Mouse (Mus musculus): ENCODE measurements around the gene Cdkn1a. TPM values are rescaled to one million over a fixed set of nuclear protein-coding genes. Genes with fewer than 3 reads are reported as not detected.

Cdkn1a gene
- polyA plus RNA-seq, 1 experiment = not detected

DNA sequence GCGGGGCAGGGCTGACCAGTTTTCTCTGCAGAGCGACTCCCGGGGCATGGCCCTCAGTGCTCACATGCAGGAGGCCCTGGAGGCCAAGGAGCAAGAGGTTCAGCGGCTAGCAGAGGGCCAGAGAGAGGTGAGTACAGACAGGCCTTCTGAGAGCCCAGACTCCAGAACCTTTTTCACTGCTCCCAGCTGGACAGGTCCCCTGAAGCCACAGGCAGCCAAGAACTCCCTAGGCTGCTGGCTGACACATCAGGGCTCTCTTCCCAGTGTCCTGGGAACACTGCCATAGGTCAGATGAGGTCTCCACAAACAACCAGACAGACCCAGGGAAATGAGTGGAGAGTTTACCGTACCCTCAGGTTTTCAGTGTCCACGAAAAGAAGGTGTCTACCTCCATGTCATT, 45.5 kb downstream of the Cdkn1a start:
- H3K27ac ChIP-seq (ENCODE audit: insufficient read depth, low read depth, low read length) = no peak overlapping the region
- no peak overlapping the region for H3K4me3 ChIP-seq (ENCODE audit: insufficient read depth, low read depth, low read length)
- WGBS = 68% methylated on average over 6 of the region's 6 CpGs
- TF ChIP-seq POLR2A (IDR thresholded peaks at IDR 0.05; ENCODE audit: insufficient read depth, low read depth, low read length) (no peak), CTCF (IDR thresholded peaks at IDR 0.05; ENCODE audit: insufficient read depth, low read depth, low read length) (no peak)
- H3K4me1 ChIP-seq (ENCODE audit: control insufficient read depth, insufficient read depth, low read length) = peaks cover 22% of the 10 kb centered on the region

DNA sequence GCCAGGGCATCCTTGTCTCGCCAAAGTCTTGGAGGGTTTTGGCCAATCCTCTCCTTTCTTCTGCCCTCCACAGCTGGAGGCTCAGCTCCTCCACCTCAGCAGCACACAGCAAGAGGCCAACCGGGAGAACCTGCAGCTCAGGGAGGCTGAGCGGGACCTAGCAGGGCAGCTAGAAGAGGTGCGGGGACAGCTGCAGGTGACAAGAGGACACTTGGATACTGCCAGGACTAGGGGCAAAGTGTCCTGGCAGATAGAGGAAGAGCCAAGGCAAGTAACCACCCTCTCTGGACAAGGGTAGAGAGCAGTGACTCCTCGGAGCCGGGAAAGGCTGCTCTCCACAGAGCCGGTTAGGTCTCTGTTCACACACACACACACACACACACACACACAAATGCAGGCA, 47.1 kb downstream of the Cdkn1a start:
- no peak for TF ChIP-seq POLR2A (IDR thresholded peaks at IDR 0.05; ENCODE audit: insufficient read depth, low read depth, low read length)
- TF ChIP-seq CTCF (IDR thresholded peaks at IDR 0.05; ENCODE audit: insufficient read depth, low read depth, low read length) = no peak
- 88% methylated on average over 7 of the region's 7 CpGs for WGBS
- Histone ChIP-seq H3K4me3 (ENCODE audit: insufficient read depth, low read depth, low read length) (no peak overlapping the region), H3K27ac (ENCODE audit: insufficient read depth, low read depth, low read length) (no peak overlapping the region), H3K4me1 (ENCODE audit: control insufficient read depth, insufficient read depth, low read length) (peaks cover 25% of the 10 kb centered on the region)

DNA sequence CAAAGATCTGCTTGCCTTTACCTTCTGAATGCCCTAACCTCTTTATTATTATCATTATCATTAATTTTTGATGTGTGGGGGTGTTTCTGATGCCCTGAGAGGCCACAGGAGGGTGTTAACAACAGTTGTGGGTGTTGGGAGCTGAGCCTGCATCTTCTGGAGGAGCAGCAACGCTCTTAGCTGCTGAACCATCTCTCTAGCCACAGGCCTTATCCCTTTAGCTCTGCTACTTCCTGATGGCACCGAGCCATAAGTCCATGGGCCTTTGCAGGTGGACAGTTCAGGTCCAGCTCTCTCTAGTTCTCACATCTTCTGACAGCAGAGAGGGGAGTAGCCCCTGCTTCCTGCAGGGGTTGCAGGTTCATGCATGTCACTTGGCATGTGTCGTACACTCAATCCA, 50.8 kb downstream of the Cdkn1a start:
- H3K4me3 ChIP-seq (ENCODE audit: insufficient read depth, low read depth, low read length) = no peak overlapping the region
- 90% methylated on average over 3 of the region's 3 CpGs for WGBS
- peaks cover 27% of the 10 kb centered on the region for H3K4me1 ChIP-seq (ENCODE audit: control insufficient read depth, insufficient read depth, low read length)
- TF ChIP-seq POLR2A (IDR thresholded peaks at IDR 0.05; ENCODE audit: insufficient read depth, low read depth, low read length) (no peak), CTCF (IDR thresholded peaks at IDR 0.05; ENCODE audit: insufficient read depth, low read depth, low read length) (no peak)
- H3K27ac ChIP-seq (ENCODE audit: insufficient read depth, low read depth, low read length) = no peak overlapping the region

DNA sequence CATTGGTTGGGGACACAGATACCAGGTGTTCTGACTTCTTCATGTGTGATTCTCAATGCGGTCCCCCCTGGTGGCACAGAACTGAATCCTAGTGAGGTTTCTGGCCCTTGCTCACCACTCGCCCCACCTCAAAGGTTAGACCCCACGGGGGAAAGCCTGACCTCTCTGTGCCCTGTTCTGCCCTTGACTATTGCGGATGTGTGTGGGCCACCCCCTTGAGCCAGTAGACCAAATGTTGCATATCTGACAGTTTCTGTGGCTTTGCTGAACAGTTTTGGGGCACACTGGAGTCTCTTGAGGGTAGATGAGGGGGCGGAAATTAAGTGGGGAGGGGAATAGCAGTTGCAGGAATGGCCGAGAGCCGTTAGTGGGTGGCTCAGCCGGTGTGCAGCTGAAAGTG, 52.5 kb downstream of the Cdkn1a start:
- H3K4me3 ChIP-seq (ENCODE audit: insufficient read depth, low read depth, low read length) = no peak overlapping the region

DNA sequence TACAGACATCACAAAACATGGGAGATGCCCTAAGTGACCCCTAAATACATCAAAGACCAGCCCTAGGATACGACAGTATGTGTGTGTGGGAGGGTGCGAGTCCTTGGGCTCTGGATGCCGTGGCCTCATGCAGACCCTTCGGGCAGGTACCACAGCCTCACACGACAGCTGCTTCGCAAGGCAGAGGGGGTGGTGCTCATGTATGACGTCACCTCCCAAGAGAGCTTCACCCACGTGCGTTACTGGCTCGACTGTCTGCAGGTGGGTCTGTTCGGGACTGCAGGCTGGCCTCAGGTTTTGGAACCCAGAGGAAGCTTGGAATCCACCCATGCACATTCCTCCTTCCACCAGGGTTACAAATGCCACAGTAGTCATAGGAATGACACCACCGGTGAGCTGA, 54.3 kb downstream of the Cdkn1a start:
- Histone ChIP-seq H3K4me3 (ENCODE audit: insufficient read depth, low read depth, low read length) (no peak overlapping the region), H3K4me1 (ENCODE audit: control insufficient read depth, insufficient read depth, low read length) (peaks cover 39% of the 10 kb centered on the region), H3K27ac (ENCODE audit: insufficient read depth, low read depth, low read length) (no peak overlapping the region)
- TF ChIP-seq POLR2A (IDR thresholded peaks at IDR 0.05; ENCODE audit: insufficient read depth, low read depth, low read length) (no peak), CTCF (IDR thresholded peaks at IDR 0.05; ENCODE audit: insufficient read depth, low read depth, low read length) (no peak)
- WGBS = 81% methylated on average over 12 of the region's 12 CpGs

More for the DNA sequence above, 52.5 kb downstream of the Cdkn1a start:
- Histone ChIP-seq H3K27ac (ENCODE audit: insufficient read depth, low read depth, low read length) (no peak overlapping the region), H3K4me1 (ENCODE audit: control insufficient read depth, insufficient read depth, low read length) (peaks cover 40% of the 10 kb centered on the region)
- TF ChIP-seq CTCF (IDR thresholded peaks at IDR 0.05; ENCODE audit: insufficient read depth, low read depth, low read length) = no peak
- TF ChIP-seq POLR2A (IDR thresholded peaks at IDR 0.05; ENCODE audit: insufficient read depth, low read depth, low read length) = no peak
- WGBS = 74% methylated on average over 8 of the region's 8 CpGs

DNA sequence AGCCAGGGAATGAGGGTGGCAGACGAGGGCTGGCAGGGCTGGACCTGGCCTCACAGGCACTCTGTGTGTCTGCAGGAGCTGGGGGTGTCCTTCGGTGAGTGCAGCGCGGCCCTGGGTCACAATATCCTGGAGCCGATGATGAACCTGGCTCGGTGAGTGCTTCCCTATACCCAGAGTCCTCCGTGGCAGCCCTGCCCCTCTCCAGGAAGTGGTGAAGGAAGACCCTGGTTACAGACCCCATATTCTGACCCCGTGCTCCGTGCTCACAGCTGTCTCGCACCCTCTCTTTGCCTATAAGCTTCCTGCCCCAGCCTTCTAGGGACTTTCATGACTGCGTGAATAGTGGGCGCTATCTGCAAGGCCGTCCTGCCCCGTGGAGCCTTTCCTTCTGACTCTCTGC, 56.5 kb downstream of the Cdkn1a start:
- TF ChIP-seq POLR2A (IDR thresholded peaks at IDR 0.05; ENCODE audit: insufficient read depth, low read depth, low read length) = no peak
- TF ChIP-seq CTCF (IDR thresholded peaks at IDR 0.05; ENCODE audit: insufficient read depth, low read depth, low read length) = no peak
- WGBS = 90% methylated on average over 14 of the region's 14 CpGs
- Histone ChIP-seq H3K4me3 (ENCODE audit: insufficient read depth, low read depth, low read length) (no peak overlapping the region), H3K4me1 (ENCODE audit: control insufficient read depth, insufficient read depth, low read length) (peaks cover 36% of the 10 kb centered on the region), H3K27ac (ENCODE audit: insufficient read depth, low read depth, low read length) (no peak overlapping the region)

DNA sequence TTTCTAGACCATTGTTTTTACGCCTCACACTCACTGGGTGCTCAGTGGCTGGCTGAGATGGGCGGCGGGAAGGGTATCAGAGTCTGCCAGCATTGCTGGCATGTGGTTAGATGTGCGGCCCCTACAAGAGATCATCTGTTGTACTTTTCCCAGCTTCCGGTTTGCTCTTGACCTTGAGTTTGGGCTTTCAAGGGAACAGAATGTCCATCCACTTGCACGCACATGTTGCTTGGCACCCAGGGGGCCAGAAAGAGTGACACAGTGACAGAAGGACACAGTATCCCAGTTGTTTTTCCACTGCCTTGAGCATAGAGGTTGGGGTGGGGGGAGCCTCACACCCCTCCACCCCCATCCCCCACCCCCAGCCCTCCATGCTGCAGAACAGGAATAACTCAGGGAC, 57.0 kb downstream of the Cdkn1a start:
- H3K4me3 ChIP-seq (ENCODE audit: insufficient read depth, low read depth, low read length) = no peak overlapping the region
- peaks cover 39% of the 10 kb centered on the region for H3K4me1 ChIP-seq (ENCODE audit: control insufficient read depth, insufficient read depth, low read length)
- 67% methylated on average over 6 of the region's 6 CpGs for WGBS
- TF ChIP-seq POLR2A (IDR thresholded peaks at IDR 0.05; ENCODE audit: insufficient read depth, low read depth, low read length) (no peak), CTCF (IDR thresholded peaks at IDR 0.05; ENCODE audit: insufficient read depth, low read depth, low read length) (no peak)
- no peak overlapping the region for H3K27ac ChIP-seq (ENCODE audit: insufficient read depth, low read depth, low read length)

DNA sequence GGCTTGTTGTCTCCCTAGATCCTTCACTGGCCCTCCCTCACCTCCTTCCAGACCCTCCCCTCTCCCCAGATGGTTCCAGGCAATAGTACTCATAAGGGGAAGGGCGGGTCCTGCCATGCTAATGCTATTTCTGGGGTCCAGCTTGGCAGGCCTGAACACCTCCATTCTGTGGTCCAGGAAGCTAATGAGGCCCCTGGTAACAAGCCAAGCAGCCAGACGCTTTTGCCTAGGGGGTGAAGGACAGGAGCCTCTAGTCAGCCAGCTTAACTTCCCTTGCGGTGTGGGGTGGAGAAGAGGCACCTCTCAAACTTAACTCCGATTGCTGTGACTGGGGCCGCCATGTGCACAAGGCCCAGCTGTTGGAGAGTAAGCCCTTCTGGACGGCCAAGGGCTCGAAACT, 59.0 kb downstream of the Cdkn1a start:
- Histone ChIP-seq H3K4me3 (ENCODE audit: insufficient read depth, low read depth, low read length) (no peak overlapping the region), H3K27ac (ENCODE audit: insufficient read depth, low read depth, low read length) (no peak overlapping the region), H3K4me1 (ENCODE audit: control insufficient read depth, insufficient read depth, low read length) (peaks cover 32% of the 10 kb centered on the region)
- TF ChIP-seq CTCF (IDR thresholded peaks at IDR 0.05; ENCODE audit: insufficient read depth, low read depth, low read length) (no peak), POLR2A (IDR thresholded peaks at IDR 0.05; ENCODE audit: insufficient read depth, low read depth, low read length) (no peak)
- WGBS = 80% methylated on average over 7 of the region's 7 CpGs

Other genes with a start within 250 kb of the Cdkn1a start
- not detected in 2 replicates for gene Pnpla1, start 232.6 kb upstream of the Cdkn1a start, polyA plus RNA-seq (2012; ENCODE audit: insufficient read depth, insufficient read length, low replicate concordance, missing spikeins)
- not detected in 2 replicates for gene 4930539E08Rik, start 175.7 kb upstream of the Cdkn1a start, polyA plus RNA-seq (2012; ENCODE audit: insufficient read depth, insufficient read length, low replicate concordance, missing spikeins)
- gene Pxt1, start 147.1 kb upstream of the Cdkn1a start, polyA plus RNA-seq (2012; ENCODE audit: insufficient read depth, insufficient read length, low replicate concordance, missing spikeins) = not detected in 2 replicates
- gene Kctd20, start 139.0 kb upstream of the Cdkn1a start, polyA plus RNA-seq (2012; ENCODE audit: insufficient read depth, insufficient read length, low replicate concordance, missing spikeins) = not detected in 2 replicates
- gene Stk38, start 83.0 kb upstream of the Cdkn1a start, polyA plus RNA-seq (2012; ENCODE audit: insufficient read depth, insufficient read length, low replicate concordance, missing spikeins) = 164 and 189 TPM in 2 replicates
- 273 and 350 TPM in 2 replicates for gene Srsf3, start 58.3 kb upstream of the Cdkn1a start, polyA plus RNA-seq (2012; ENCODE audit: insufficient read depth, insufficient read length, low replicate concordance, missing spikeins)
- gene Rab44, start 23.2 kb downstream of the Cdkn1a start, polyA plus RNA-seq (2012; ENCODE audit: insufficient read depth, insufficient read length, low replicate concordance, missing spikeins) = not detected in 2 replicates
- not detected in 2 replicates for gene Cpne5, start 147.2 kb downstream of the Cdkn1a start, polyA plus RNA-seq (2012; ENCODE audit: insufficient read depth, insufficient read length, low replicate concordance, missing spikeins)
- gene Ppil1, start 173.2 kb downstream of the Cdkn1a start, polyA plus RNA-seq (2012; ENCODE audit: insufficient read depth, insufficient read length, low replicate concordance, missing spikeins) = not detected in 2 replicates
- not detected in 2 replicates for gene BC004004, start 177.8 kb downstream of the Cdkn1a start, polyA plus RNA-seq (2012; ENCODE audit: insufficient read depth, insufficient read length, low replicate concordance, missing spikeins)
- not detected in 2 replicates for gene Pi16, start 226.7 kb downstream of the Cdkn1a start, polyA plus RNA-seq (2012; ENCODE audit: insufficient read depth, insufficient read length, low replicate concordance, missing spikeins)

Measured in olfactory bulb, adult 2 months (tissue).